In the genomic region with DNA sequence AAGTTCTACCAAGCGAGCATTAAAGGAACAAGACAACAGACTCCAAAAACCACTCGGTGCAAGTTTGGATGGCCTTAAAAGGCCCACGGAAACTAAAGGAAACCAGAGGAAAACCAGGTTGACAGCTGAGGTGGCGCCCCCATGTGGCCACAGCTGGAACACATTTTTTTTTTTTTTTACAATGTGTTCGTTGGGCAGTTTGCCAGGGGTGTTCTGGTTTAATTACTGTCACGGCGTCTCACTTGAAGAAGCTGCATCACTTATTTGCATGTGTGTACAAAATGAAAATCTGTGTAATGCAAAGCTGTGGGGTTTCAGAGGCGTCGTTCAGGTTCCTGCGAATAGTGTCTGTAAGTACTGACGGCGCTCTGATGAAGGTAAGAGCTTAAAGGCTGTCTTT, we compare ENCODE assay signal across 7 mouse cellular contexts.
A peak's percentile ranks its signal among the peaks of the same experiment; 100 is the strongest.
DNase-seq lines count a peak whose midpoint lies in the region; ATAC-seq and TF ChIP-seq lines count a peak whose summit lies in the region.

No protein-coding gene starts in this region.

- no peak overlapping the region for H3K27ac ChIP-seq in intestine, postnatal 0 days (ENCODE audit: low read depth, low read length)
- H3K27ac ChIP-seq in intestine, embryonic 15.5 days: no peak overlapping the region

- 64% methylated on average over 12 of the region's 12 CpGs for WGBS in intestine, postnatal 0 days
- WGBS in intestine, embryonic 15.5 days: 65% methylated on average over 12 of the region's 12 CpGs

- H3K9me3 ChIP-seq in intestine, postnatal 0 days (ENCODE audit: control insufficient read depth): no peaks in the 10 kb centered on the region
- H3K9me3 ChIP-seq in intestine, embryonic 15.5 days: no peaks in the 10 kb centered on the region

- peak; percentile 61 for TF ChIP-seq CTCF in intestine, postnatal 0 days (IDR thresholded peaks at IDR 0.05; ENCODE audit: low read depth)

- H3K36me3 ChIP-seq in intestine, postnatal 0 days (ENCODE audit: control insufficient read depth, insufficient read depth): no peaks in the 10 kb centered on the region
- H3K36me3 ChIP-seq in intestine, embryonic 15.5 days: no peaks in the 10 kb centered on the region

- no peak for ATAC-seq in intestine, postnatal 0 days
- no peak for ATAC-seq in intestine, embryonic 15.5 days
- ATAC-seq in megakaryocyte progenitor cell, adult 5-6 weeks (replicated peaks; ENCODE audit: poor library complexity): no peak

- H3K27me3 ChIP-seq in intestine, postnatal 0 days (replicated peaks; ENCODE audit: control insufficient read depth, insufficient read depth, low read length): no peaks in the 10 kb centered on the region
- no peaks in the 10 kb centered on the region for H3K27me3 ChIP-seq in intestine, embryonic 15.5 days (replicated peaks)

- no peak overlapping the region for H3K4me3 ChIP-seq in intestine, postnatal 0 days (ENCODE audit: low read depth, low read length)
- no peak overlapping the region for H3K4me3 ChIP-seq in intestine, embryonic 15.5 days (replicated peaks)

- H3K4me2 ChIP-seq in intestine, postnatal 0 days (replicated peaks; ENCODE audit: low read depth): no peak overlapping the region
- H3K4me2 ChIP-seq in intestine, embryonic 15.5 days (replicated peaks): no peak overlapping the region

- H3K9ac ChIP-seq in intestine, postnatal 0 days (ENCODE audit: low read depth, low read length): no peak overlapping the region
- no peak overlapping the region for H3K9ac ChIP-seq in intestine, embryonic 15.5 days

- no peaks in the 10 kb centered on the region for H3K4me1 ChIP-seq in intestine, postnatal 0 days (replicated peaks; ENCODE audit: control insufficient read depth, insufficient read depth, low read length)
- no peaks in the 10 kb centered on the region for H3K4me1 ChIP-seq in intestine, embryonic 15.5 days (replicated peaks)

- peak; percentile 14 for DNase-seq in thymus, postnatal 4 days
- no peak for DNase-seq in thymus, postnatal 36 days
- peak; percentile 16 for DNase-seq in forelimb bud, embryonic 11.5 days (ENCODE audit: low read depth, low spot score)
- DNase-seq in urinary bladder, postnatal 14 days (ENCODE audit: low spot score): no peak

Comparison
In these comparisons a context has a peak if more than half of its experiments do, and no peak if none do; other contexts are left out.
1. DNase-seq: peak in thymus, postnatal 4 days (single experiment) and forelimb bud, embryonic 11.5 days (single experiment); none in thymus, postnatal 36 days (0 of 2) and urinary bladder, postnatal 14 days (single experiment).